Mouse (Mus musculus) bone marrow, adult 2 months (tissue): ENCODE data around the gene Nudc.

ENCODE experiments used
- CTCF ChIP-seq: fragments of 200-500 bp; IDR thresholded peaks from 2 replicates; pipeline ENCODE4 v1.5.1; 2011; ENCODE audit warnings: low read length, control low read depth; ENCODE audit not compliant: control insufficient read depth, insufficient read depth
- POLR2A ChIP-seq: fragments of 200-500 bp; IDR thresholded peaks from 2 replicates; pipeline ENCODE4 v1.6.1; 2011; ENCODE audit warnings: low read depth, mild to moderate bottlenecking, control low read depth, low read length, borderline replicate concordance; ENCODE audit not compliant: control insufficient read depth

- TF ChIP-seq CTCF (no peak), POLR2A (no peak)
These were observed 9.7 kb downstream of the Nudc start for GRCm38 (mm10) chr4:133536081-133536480.
